9 mouse cellular contexts compared by ENCODE assay signal in genomic region chr7:97429705-97430104, GRCm38 (mm10). TPM values are rescaled to one million over a fixed set of nuclear protein-coding genes. Genes with fewer than 3 reads are reported as not detected.
A peak's percentile ranks its signal among the peaks of the same experiment; 100 is the strongest.
DNase-seq lines count a peak whose midpoint lies in the region; ATAC-seq and TF ChIP-seq lines count a peak whose summit lies in the region.
"Had no signal": no experiment of that assay in that cellular context is flagged by ENCODE, and none has a peak within 500 bp of the region (broad histone marks: within the 10 kb centered on the region; RNA-seq: fewer than 3 reads in every experiment).

No protein-coding gene starts in this region.

- 0 out of 2 replicates have a peak, but pooled peaks have one; percentile 73 for ATAC-seq in embryonic facial prominence, embryonic 13.5 days (ENCODE audit: insufficient number of reproducible peaks, insufficient read depth, low FRiP score, low TSS enrichment, low read depth)
- ATAC-seq in midbrain, embryonic 14.5 days (ENCODE audit: low FRiP score, low TSS enrichment) = peak; percentile 74; the same call in 1 of the 2 replicates

- no peak overlapping the region for H3K4me3 ChIP-seq in embryonic facial prominence, embryonic 13.5 days
- H3K4me3 ChIP-seq in kidney, adult 2 months (ENCODE audit: insufficient read depth, low read depth, low read length) = no peak overlapping the region
- H3K4me3 ChIP-seq in midbrain, embryonic 14.5 days (replicated peaks; ENCODE audit: low read depth, low read length) = no peak overlapping the region
- H3K4me3 ChIP-seq: megakaryocyte, embryonic 14.5 days had no signal

- peak overlapping the region; percentile 69 for H3K27ac ChIP-seq in embryonic facial prominence, embryonic 13.5 days
- no peak overlapping the region for H3K27ac ChIP-seq in kidney, adult 2 months (ENCODE audit: insufficient read depth, low read depth, low read length)
- H3K27ac ChIP-seq in midbrain, embryonic 14.5 days (replicated peaks; ENCODE audit: low read depth, low read length) = peak overlapping the region; percentile 70

- no peak for TF ChIP-seq CTCF in kidney, adult 2 months (conservative IDR thresholded peaks at IDR 0.05; ENCODE audit: insufficient read depth, insufficient read length, low read depth, low read length)

- no peak for TF ChIP-seq POLR2A in kidney, adult 2 months (IDR thresholded peaks at IDR 0.05; ENCODE audit: low read depth, low read length)

- 2% methylated on average over 5 of the region's 5 CpGs for WGBS in embryonic facial prominence, embryonic 13.5 days
- WGBS in kidney, adult 2 months = 5% methylated on average over 5 of the region's 5 CpGs
- WGBS in midbrain, embryonic 14.5 days = under 1% methylated on average over 5 of the region's 5 CpGs

- no peaks in the 10 kb centered on the region for H3K27me3 ChIP-seq in embryonic facial prominence, embryonic 13.5 days
- no peaks in the 10 kb centered on the region for H3K27me3 ChIP-seq in kidney, adult 2 months (replicated peaks; ENCODE audit: control insufficient read depth, insufficient read depth, low read length)
- H3K27me3 ChIP-seq in midbrain, embryonic 14.5 days (ENCODE audit: control insufficient read depth, insufficient read depth, low read length) = no peaks in the 10 kb centered on the region
- H3K27me3 ChIP-seq: megakaryocyte, embryonic 14.5 days had no signal

- peaks cover 28% of the 10 kb centered on the region for H3K4me1 ChIP-seq in embryonic facial prominence, embryonic 13.5 days
- peaks cover 4% of the 10 kb centered on the region; the same call in 1 of the 2 replicates for H3K4me1 ChIP-seq in kidney, adult 2 months (ENCODE audit: control insufficient read depth, insufficient read depth, low read length)
- H3K4me1 ChIP-seq in midbrain, embryonic 14.5 days (ENCODE audit: control insufficient read depth, insufficient read depth, low read length) = peaks cover 17% of the 10 kb centered on the region

- no peaks in the 10 kb centered on the region for H3K9me3 ChIP-seq in embryonic facial prominence, embryonic 13.5 days
- no peaks in the 10 kb centered on the region for H3K9me3 ChIP-seq in midbrain, embryonic 14.5 days (ENCODE audit: control insufficient read depth, low read length)
- H3K9me3 ChIP-seq: megakaryocyte, embryonic 14.5 days had no signal

- H3K9ac ChIP-seq in embryonic facial prominence, embryonic 13.5 days = no peak overlapping the region
- no peak overlapping the region for H3K9ac ChIP-seq in midbrain, embryonic 14.5 days (replicated peaks; ENCODE audit: low read length)

- DNase-seq in spleen, adult 18-20 months = peak; percentile 14 to 41
- DNase-seq in spleen, adult 12 weeks (ENCODE audit: low spot score) = no peak
- DNase-seq in kidney, adult 2 months = peak; percentile 67
- peak; percentile 91 for DNase-seq in midbrain, embryonic 14.5 days
- DNase-seq in gastrocnemius, postnatal 10 days = no peak
- DNase-seq in adrenal gland, adult 2 months = no peak
- no peak for DNase-seq in cerebellum, adult 18-20 months

- no peaks in the 10 kb centered on the region for H3K36me3 ChIP-seq in embryonic facial prominence, embryonic 13.5 days
- H3K36me3 ChIP-seq in kidney, adult 2 months (ENCODE audit: control insufficient read depth, insufficient read depth, low read length) = no peaks in the 10 kb centered on the region
- H3K36me3 ChIP-seq in midbrain, embryonic 14.5 days (ENCODE audit: control insufficient read depth, insufficient read depth, low read length) = no peaks in the 10 kb centered on the region

- H3K4me2 ChIP-seq in embryonic facial prominence, embryonic 13.5 days = peak overlapping the region; percentile 32
- H3K4me2 ChIP-seq in midbrain, embryonic 14.5 days (ENCODE audit: low read length) = peak overlapping the region; percentile 11

RNA-seq across cellular contexts. Expression of gene Thrsp, which starts 12.2 kb away (rescaled TPM):
- 0.63 and 1.0 TPM in 2 replicates for polyA plus RNA-seq in embryonic facial prominence, embryonic 13.5 days (2015; fragmentation: Nextera tagmentation; extraction: Ambion mirVana)
- 225 and 246 TPM in 2 replicates for polyA plus RNA-seq in kidney, adult 2 months (2012; rRNA removed)
- polyA plus RNA-seq in midbrain, embryonic 14.5 days (2014; fragmentation: Nextera tagmentation; extraction: Ambion mirVana) = 1.2 and 1.7 TPM in 2 replicates
- total RNA-seq in gastrocnemius, postnatal 10 days (2021) = 10 to 100 TPM; 32.6 to 44.3 TPM
- total RNA-seq in adrenal gland, adult 2 months (2021) = 1,000 to 10,000 TPM in 1 of 2 experiments, 100 to 1,000 TPM in 1; 552 to 1,139 TPM
- polyA plus RNA-seq in adrenal gland, adult 2 months (2012; rRNA removed) = 258 and 373 TPM in 2 replicates

RNA-seq across cellular contexts. Expression of gene Kctd14, which starts 21.4 kb away (rescaled TPM):
- polyA plus RNA-seq in embryonic facial prominence, embryonic 13.5 days (2015; fragmentation: Nextera tagmentation; extraction: Ambion mirVana) = 4.4 and 6.0 TPM in 2 replicates
- 1.1 and 1.5 TPM in 2 replicates for polyA plus RNA-seq in kidney, adult 2 months (2012; rRNA removed)
- polyA plus RNA-seq in midbrain, embryonic 14.5 days (2014; fragmentation: Nextera tagmentation; extraction: Ambion mirVana) = 0.93 and 1.1 TPM in 2 replicates
- 1 to 10 TPM in 1 of 2 experiments, under 1 TPM in 1; 0.54 to 1.3 TPM for total RNA-seq in gastrocnemius, postnatal 10 days (2021)
- total RNA-seq in adrenal gland, adult 2 months (2021) = 1 to 10 TPM; 1.2 to 4.2 TPM
- polyA plus RNA-seq in adrenal gland, adult 2 months (2012; rRNA removed) = 0.76 and 1.2 TPM in 2 replicates

RNA-seq across cellular contexts. Expression of gene Ndufc2, which starts 29.9 kb away (rescaled TPM):
- 346 and 350 TPM in 2 replicates for polyA plus RNA-seq in embryonic facial prominence, embryonic 13.5 days (2015; fragmentation: Nextera tagmentation; extraction: Ambion mirVana)
- polyA plus RNA-seq in kidney, adult 2 months (2012; rRNA removed) = 300 and 389 TPM in 2 replicates
- polyA plus RNA-seq in midbrain, embryonic 14.5 days (2014; fragmentation: Nextera tagmentation; extraction: Ambion mirVana) = 450 and 544 TPM in 2 replicates
- 100 to 1,000 TPM; 280 to 319 TPM for total RNA-seq in gastrocnemius, postnatal 10 days (2021)
- 100 to 1,000 TPM; 263 to 364 TPM for total RNA-seq in adrenal gland, adult 2 months (2021)
- polyA plus RNA-seq in adrenal gland, adult 2 months (2012; rRNA removed) = 264 and 287 TPM in 2 replicates

RNA-seq across cellular contexts. Expression of gene Ints4, which starts 51.1 kb away (rescaled TPM):
- 53.0 and 57.5 TPM in 2 replicates for polyA plus RNA-seq in embryonic facial prominence, embryonic 13.5 days (2015; fragmentation: Nextera tagmentation; extraction: Ambion mirVana)
- 71.8 and 76.4 TPM in 2 replicates for polyA plus RNA-seq in kidney, adult 2 months (2012; rRNA removed)
- polyA plus RNA-seq in midbrain, embryonic 14.5 days (2014; fragmentation: Nextera tagmentation; extraction: Ambion mirVana) = 32.5 and 49.3 TPM in 2 replicates
- total RNA-seq in gastrocnemius, postnatal 10 days (2021) = 10 to 100 TPM; 27.2 to 27.3 TPM
- total RNA-seq in adrenal gland, adult 2 months (2021) = 10 to 100 TPM; 58.8 to 60.3 TPM
- 57.5 and 70.5 TPM in 2 replicates for polyA plus RNA-seq in adrenal gland, adult 2 months (2012; rRNA removed)

RNA-seq across cellular contexts. Expression of gene Alg8, which starts 58.3 kb away (rescaled TPM):
- polyA plus RNA-seq in embryonic facial prominence, embryonic 13.5 days (2015; fragmentation: Nextera tagmentation; extraction: Ambion mirVana) = 35.2 and 36.1 TPM in 2 replicates
- 9.9 and 10.4 TPM in 2 replicates for polyA plus RNA-seq in kidney, adult 2 months (2012; rRNA removed)
- polyA plus RNA-seq in midbrain, embryonic 14.5 days (2014; fragmentation: Nextera tagmentation; extraction: Ambion mirVana) = 9.4 and 10.8 TPM in 2 replicates
- 1 to 10 TPM; 5.3 to 7.2 TPM for total RNA-seq in gastrocnemius, postnatal 10 days (2021)
- total RNA-seq in adrenal gland, adult 2 months (2021) = 10 to 100 TPM; 15.2 to 16.6 TPM
- polyA plus RNA-seq in adrenal gland, adult 2 months (2012; rRNA removed) = 6.0 and 7.3 TPM in 2 replicates

Comparison
In these comparisons a context has a peak if more than half of its experiments do, and no peak if none do; other contexts are left out.
1. DNase-seq: peak in spleen, adult 18-20 months (2 of 2), kidney, adult 2 months (single experiment) and midbrain, embryonic 14.5 days (single experiment); none in spleen, adult 12 weeks (single experiment), gastrocnemius, postnatal 10 days (single experiment), adrenal gland, adult 2 months (single experiment) and cerebellum, adult 18-20 months (0 of 2).
2. RNA of gene Thrsp, which starts 12.2 kb away (polyA plus RNA-seq): 258 to 373 TPM in adrenal gland, adult 2 months and 225 to 246 TPM in kidney, adult 2 months; 1.2 to 1.7 TPM in midbrain, embryonic 14.5 days and 0.63 to 1.0 TPM in embryonic facial prominence, embryonic 13.5 days; every median in the first group is over 10 times any median in the second.